19 mouse cellular contexts compared by ENCODE assay signal in the genomic region with DNA sequence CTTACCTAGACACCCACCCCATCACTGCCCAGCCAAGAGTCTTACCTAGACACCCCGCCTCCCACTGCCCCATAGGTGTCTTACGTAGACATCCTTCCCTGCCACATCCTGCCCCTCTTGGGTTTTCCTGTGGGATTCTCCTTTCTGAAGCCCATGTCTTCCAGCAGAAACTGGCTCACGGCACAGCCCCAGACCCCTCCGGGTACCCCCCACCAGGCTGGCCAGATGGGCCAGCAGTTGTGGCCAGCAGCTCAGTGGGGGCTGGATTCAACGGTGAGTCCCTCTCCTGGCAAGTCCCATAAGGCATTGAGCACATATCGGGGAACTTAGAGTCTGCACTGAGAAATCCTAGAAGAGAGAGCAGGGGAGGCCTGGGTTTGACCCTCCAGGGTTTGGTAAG. TPM values are rescaled to one million over a fixed set of nuclear protein-coding genes. Genes with fewer than 3 reads are reported as not detected.
"Had no signal": no experiment of that assay in that cellular context is flagged by ENCODE, and none has a peak within 500 bp of the region (broad histone marks: within the 10 kb centered on the region; RNA-seq: fewer than 3 reads in every experiment).

No protein-coding gene starts in this region.

- H3K4me1 ChIP-seq: lung, embryonic 15.5 days; stomach, embryonic 15.5 days had no signal

- H3K4me3 ChIP-seq: lung, embryonic 15.5 days; megakaryocyte, embryonic 14.5 days; midbrain, embryonic 13.5 days; midbrain, embryonic 15.5 days; neural tube, embryonic 12.5 days; stomach, embryonic 15.5 days had no signal

- H3K9me3 ChIP-seq: lung, embryonic 15.5 days; megakaryocyte, embryonic 14.5 days; midbrain, embryonic 13.5 days; midbrain, embryonic 15.5 days; neural tube, embryonic 12.5 days; stomach, embryonic 15.5 days had no signal

- H3K27ac ChIP-seq: lung, embryonic 15.5 days; macrophage; midbrain, embryonic 13.5 days; midbrain, embryonic 15.5 days; neural tube, embryonic 12.5 days; stomach, embryonic 15.5 days had no signal

- H3K36me3 ChIP-seq: midbrain, embryonic 15.5 days had no signal

- ATAC-seq: lung, postnatal 0 days; midbrain, embryonic 13.5 days; midbrain, embryonic 15.5 days had no signal

- H3K27me3 ChIP-seq: lung, embryonic 15.5 days; midbrain, embryonic 15.5 days; neural tube, embryonic 12.5 days; stomach, embryonic 15.5 days had no signal

- H3K4me2 ChIP-seq: lung, embryonic 15.5 days; midbrain, embryonic 11.5 days; midbrain, embryonic 13.5 days; midbrain, embryonic 15.5 days; neural tube, embryonic 12.5 days; stomach, embryonic 15.5 days had no signal

- DNase-seq: lung, adult 2 months; lung, postnatal 14 days; lung, postnatal 36 days; right cerebral cortex, postnatal 14 days; thymus, adult 2 months; thymus, postnatal 25 days; thymus, postnatal 4 days had no signal

- H3K9ac ChIP-seq: lung, embryonic 15.5 days; midbrain, embryonic 13.5 days; midbrain, embryonic 15.5 days; neural tube, embryonic 12.5 days; stomach, embryonic 15.5 days had no signal

RNA-seq across cellular contexts. Expression of gene C1qtnf1, which starts 58.3 kb away (rescaled TPM):
- total RNA-seq: megakaryocyte progenitor cell, adult 5-6 weeks; monocyte, adult 5-6 weeks; neutrophil, adult 5-6 weeks had no signal
